10 mouse cellular contexts compared by ENCODE assay signal in the genomic region with DNA sequence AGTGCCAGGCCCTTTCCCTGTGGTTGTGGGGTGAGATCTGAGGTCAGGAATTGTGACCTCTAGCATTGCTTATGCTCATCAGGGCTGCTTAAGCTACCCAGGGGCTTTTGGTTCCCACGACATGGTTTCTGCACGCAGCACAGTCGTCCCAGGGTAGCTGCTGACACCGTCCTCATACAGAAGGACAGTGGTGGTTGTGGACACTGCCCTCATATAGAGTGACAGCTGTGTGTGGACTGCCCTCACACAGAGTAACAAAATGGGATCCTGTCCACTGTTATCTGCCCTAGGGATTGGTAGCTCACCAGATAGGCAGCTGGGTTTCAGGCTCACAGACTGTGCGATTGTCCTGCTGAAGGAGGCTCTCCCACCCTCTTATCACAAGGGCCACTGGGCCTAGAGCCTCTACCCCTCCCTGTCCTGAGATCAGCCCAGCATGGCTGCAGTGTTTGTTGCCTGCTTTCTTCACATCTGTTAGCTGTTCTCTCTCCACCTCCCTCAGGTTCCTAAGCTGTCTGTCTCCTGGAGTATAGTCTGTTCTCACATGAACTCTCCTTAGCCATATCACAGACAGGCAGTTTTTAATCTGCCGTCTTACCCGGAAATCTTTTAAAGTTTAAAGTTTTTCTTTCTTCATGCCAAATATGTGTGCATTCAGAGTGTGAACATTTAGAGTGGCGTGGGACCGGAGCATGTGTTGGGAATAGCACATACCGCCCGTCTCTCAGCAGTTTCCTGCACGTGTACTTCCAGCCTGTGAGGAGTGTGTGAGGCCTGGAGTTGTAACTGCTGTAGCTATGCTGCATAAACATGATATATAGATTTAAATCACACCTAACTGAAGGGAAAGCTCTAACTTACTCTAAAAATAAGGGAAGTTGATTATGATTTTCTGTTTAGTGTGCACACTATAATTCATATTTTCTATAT. TPM values are rescaled to one million over a fixed set of nuclear protein-coding genes. Genes with fewer than 3 reads are reported as not detected.
A peak's percentile ranks its signal among the peaks of the same experiment; 100 is the strongest.
DNase-seq lines count a peak whose midpoint lies in the region; ATAC-seq and TF ChIP-seq lines count a peak whose summit lies in the region.
"Had no signal": no experiment of that assay in that cellular context is flagged by ENCODE, and none has a peak within 500 bp of the region (broad histone marks: within the 10 kb centered on the region; RNA-seq: fewer than 3 reads in every experiment).

No protein-coding gene starts in this region.

- TF ChIP-seq CTCF in heart, adult 2 months (IDR thresholded peaks at IDR 0.05): no peak
- no peak for TF ChIP-seq CTCF in heart, postnatal 0 days (IDR thresholded peaks at IDR 0.05; ENCODE audit: low read depth)

- no peak overlapping the region for H3K9ac ChIP-seq in heart, embryonic 15.5 days
- no peak overlapping the region for H3K9ac ChIP-seq in heart, adult 2 months (ENCODE audit: low read depth, low read length)
- H3K9ac ChIP-seq in heart, postnatal 0 days (replicated peaks; ENCODE audit: low read depth, low read length): no peak overlapping the region
- no peak overlapping the region; the same call in 1 of the 2 replicates for H3K9ac ChIP-seq in liver, embryonic 15.5 days
- H3K9ac ChIP-seq in kidney, embryonic 16.5 days (replicated peaks; ENCODE audit: low read length): no peak overlapping the region

- H3K9me3 ChIP-seq in heart, embryonic 15.5 days (replicated peaks): no peaks in the 10 kb centered on the region
- no peaks in the 10 kb centered on the region for H3K9me3 ChIP-seq in heart, postnatal 0 days (replicated peaks; ENCODE audit: control insufficient read depth, low read length)
- no peaks in the 10 kb centered on the region for H3K9me3 ChIP-seq in liver, embryonic 15.5 days (replicated peaks)
- H3K9me3 ChIP-seq in kidney, embryonic 16.5 days (ENCODE audit: low read length): no peaks in the 10 kb centered on the region

- TF ChIP-seq EP300 in heart, adult 2 months (IDR thresholded peaks at IDR 0.05; ENCODE audit: insufficient read depth, low read depth, low read length): no peak
- no peak for TF ChIP-seq EP300 in heart, postnatal 0 days (IDR thresholded peaks at IDR 0.05; ENCODE audit: low read depth)

- no peaks in the 10 kb centered on the region for H3K27me3 ChIP-seq in heart, embryonic 15.5 days
- H3K27me3 ChIP-seq in heart, adult 2 months (ENCODE audit: control insufficient read depth, insufficient read depth, low read length): no peaks in the 10 kb centered on the region
- no peaks in the 10 kb centered on the region for H3K27me3 ChIP-seq in heart, postnatal 0 days (ENCODE audit: control insufficient read depth, insufficient read depth, low read length)
- no peaks in the 10 kb centered on the region for H3K27me3 ChIP-seq in liver, embryonic 15.5 days
- H3K27me3 ChIP-seq in kidney, embryonic 16.5 days (ENCODE audit: insufficient read depth, low read length): no peaks in the 10 kb centered on the region

- no peaks in the 10 kb centered on the region for H3K36me3 ChIP-seq in heart, embryonic 15.5 days
- H3K36me3 ChIP-seq in heart, adult 2 months (ENCODE audit: control insufficient read depth, insufficient read depth, low read length): no peaks in the 10 kb centered on the region
- no peaks in the 10 kb centered on the region for H3K36me3 ChIP-seq in heart, postnatal 0 days (replicated peaks; ENCODE audit: control insufficient read depth, insufficient read depth, low read length)
- no peaks in the 10 kb centered on the region for H3K36me3 ChIP-seq in liver, embryonic 15.5 days (replicated peaks)
- no peaks in the 10 kb centered on the region for H3K36me3 ChIP-seq in kidney, embryonic 16.5 days (ENCODE audit: insufficient read depth, low read length)

- ATAC-seq in heart, embryonic 15.5 days (replicated peaks; ENCODE audit: insufficient number of reproducible peaks, insufficient read depth, low FRiP score, low read depth): peak; percentile 39; the same call in 1 of the 2 replicates
- 0 out of 2 replicates have a peak, but pooled peaks have one; percentile 31 for ATAC-seq in heart, postnatal 0 days (ENCODE audit: insufficient read depth, low read depth)
- peak; percentile 97 for ATAC-seq in liver, embryonic 15.5 days (ENCODE audit: insufficient read depth)
- no peak for ATAC-seq in kidney, embryonic 16.5 days (ENCODE audit: low FRiP score, low TSS enrichment)

- intact Hi-C loops in heart, adult 2 months (cut with DNase I): no loop called here
- intact Hi-C loops in gastrocnemius, postnatal 36 days (cut with DNase I): no loop called here

- 48% methylated on average over 12 of the region's 12 CpGs for WGBS in heart, embryonic 15.5 days
- 70% methylated on average over 12 of the region's 12 CpGs for WGBS in heart, adult 2 months
- 48% methylated on average over 12 of the region's 12 CpGs for whole genome bisulfite sequencing in heart, postnatal 0 days
- 42% methylated on average over 12 of the region's 12 CpGs for WGBS in liver, embryonic 15.5 days (ENCODE audit: insufficient replicate concordance)
- 79% methylated on average over 12 of the region's 12 CpGs for WGBS in kidney, embryonic 16.5 days

- no peak overlapping the region for H3K4me3 ChIP-seq in heart, embryonic 15.5 days
- H3K4me3 ChIP-seq in heart, adult 2 months: no peak overlapping the region
- H3K4me3 ChIP-seq in heart, postnatal 0 days (ENCODE audit: low read depth, low read length): no peak overlapping the region
- H3K4me3 ChIP-seq in liver, embryonic 15.5 days (replicated peaks): no peak overlapping the region
- H3K4me3 ChIP-seq in kidney, embryonic 16.5 days (ENCODE audit: low read length): no peak overlapping the region

- no peak for TF ChIP-seq POLR2A in heart, adult 2 months (IDR thresholded peaks at IDR 0.05; ENCODE audit: insufficient read depth, low read depth, low read length)

- no peaks in the 10 kb centered on the region for H3K79me2 ChIP-seq in heart, adult 2 months (replicated peaks; ENCODE audit: control insufficient read depth, insufficient read depth, low read length)

- DNase-seq in heart, adult 2 months: no peak
- peak; percentile 60 for DNase-seq in c-Kit-positive CD71-positive TER-119-negative erythroid progenitor cells, embryonic 14.5 days (ENCODE audit: low read depth)
- peak; percentile 14 for DNase-seq in heart, postnatal 0 days (ENCODE audit: low spot score)
- DNase-seq in gastrocnemius, postnatal 36 days: no peak
- no peak for DNase-seq in kidney, postnatal 25 days
- DNase-seq: gastrocnemius, postnatal 25 days; right cerebral cortex, adult 18-20 months had no signal

- no peak overlapping the region for H3K27ac ChIP-seq in heart, embryonic 15.5 days
- no peak overlapping the region for H3K27ac ChIP-seq in heart, adult 2 months
- no peak overlapping the region for H3K27ac ChIP-seq in heart, postnatal 0 days (ENCODE audit: low read depth)
- H3K27ac ChIP-seq in liver, embryonic 15.5 days (replicated peaks): peak overlapping the region; percentile 86
- no peak overlapping the region for H3K27ac ChIP-seq in kidney, embryonic 16.5 days (ENCODE audit: low read length)

- no peak overlapping the region for H3K4me2 ChIP-seq in heart, embryonic 15.5 days
- no peak overlapping the region for H3K4me2 ChIP-seq in heart, postnatal 0 days (ENCODE audit: low read depth, low read length)
- H3K4me2 ChIP-seq in liver, embryonic 15.5 days: peak overlapping the region; percentile 47
- no peak overlapping the region for H3K4me2 ChIP-seq in kidney, embryonic 16.5 days (replicated peaks; ENCODE audit: low read depth, low read length)

- peaks cover 24% of the 10 kb centered on the region for H3K4me1 ChIP-seq in heart, embryonic 15.5 days (replicated peaks)
- H3K4me1 ChIP-seq in heart, adult 2 months (ENCODE audit: control insufficient read depth, insufficient read depth, low read length): no peaks in the 10 kb centered on the region
- no peaks in the 10 kb centered on the region for H3K4me1 ChIP-seq in heart, postnatal 0 days (ENCODE audit: control insufficient read depth, insufficient read depth)
- H3K4me1 ChIP-seq in liver, embryonic 15.5 days (replicated peaks): peaks cover 90% of the 10 kb centered on the region
- H3K4me1 ChIP-seq in kidney, embryonic 16.5 days (ENCODE audit: insufficient read depth, low read length): 0 out of 2 replicates have a peak, but pooled peaks cover 3% of the 10 kb centered on the region

RNA-seq across cellular contexts. Expression of a gene that starts 43.8 kb away (rescaled TPM):
- polyA plus RNA-seq in heart, embryonic 15.5 days (2015; fragmentation: Nextera tagmentation; extraction: Ambion mirVana): 32.5 and 36.9 TPM in 2 replicates
- 10 to 100 TPM; 24.0 to 28.1 TPM for total RNA-seq in heart, adult 2 months (2021)
- 6.4 and 10.7 TPM in 2 replicates for polyA plus RNA-seq in heart, adult 2 months (2012; rRNA removed)
- 17.8 and 22.8 TPM in 2 replicates for total RNA-seq in heart, postnatal 0 days (2014; rRNA removed; ENCODE audit: low replicate concordance)
- polyA plus RNA-seq in heart, postnatal 0 days (2015; fragmentation: Nextera tagmentation; extraction: Ambion mirVana): 28.4 and 29.0 TPM in 2 replicates
- 20.6 and 23.5 TPM in 2 replicates for polyA plus RNA-seq in liver, embryonic 15.5 days (2015; fragmentation: Nextera tagmentation; extraction: Ambion mirVana)
- 43.9 and 47.9 TPM in 2 replicates for polyA plus RNA-seq in kidney, embryonic 16.5 days (2015; fragmentation: Nextera tagmentation; extraction: Ambion mirVana)
- 10 to 100 TPM; 16.4 to 18.6 TPM for total RNA-seq in gastrocnemius, postnatal 36 days (2021)

Comparison
In these comparisons a context has a peak if more than half of its experiments do, and no peak if none do; other contexts are left out.
1. DNase-seq: peak in c-Kit-positive CD71-positive TER-119-negative erythroid progenitor cells, embryonic 14.5 days (single experiment) and heart, postnatal 0 days (single experiment); none in heart, adult 2 months (0 of 2), gastrocnemius, postnatal 36 days (0 of 2) and kidney, postnatal 25 days (0 of 2).